Mouse (Mus musculus): ENCODE data around the gene Rps11.
A peak's percentile ranks its signal among the peaks of the same experiment; 100 is the strongest.
"Not testable (repeated sequence)": the region's sequence is repeated elsewhere in the genome, so short reads cannot be mapped to it uniquely, and the experiment has no call there.

The Rps11 gene

DNA sequence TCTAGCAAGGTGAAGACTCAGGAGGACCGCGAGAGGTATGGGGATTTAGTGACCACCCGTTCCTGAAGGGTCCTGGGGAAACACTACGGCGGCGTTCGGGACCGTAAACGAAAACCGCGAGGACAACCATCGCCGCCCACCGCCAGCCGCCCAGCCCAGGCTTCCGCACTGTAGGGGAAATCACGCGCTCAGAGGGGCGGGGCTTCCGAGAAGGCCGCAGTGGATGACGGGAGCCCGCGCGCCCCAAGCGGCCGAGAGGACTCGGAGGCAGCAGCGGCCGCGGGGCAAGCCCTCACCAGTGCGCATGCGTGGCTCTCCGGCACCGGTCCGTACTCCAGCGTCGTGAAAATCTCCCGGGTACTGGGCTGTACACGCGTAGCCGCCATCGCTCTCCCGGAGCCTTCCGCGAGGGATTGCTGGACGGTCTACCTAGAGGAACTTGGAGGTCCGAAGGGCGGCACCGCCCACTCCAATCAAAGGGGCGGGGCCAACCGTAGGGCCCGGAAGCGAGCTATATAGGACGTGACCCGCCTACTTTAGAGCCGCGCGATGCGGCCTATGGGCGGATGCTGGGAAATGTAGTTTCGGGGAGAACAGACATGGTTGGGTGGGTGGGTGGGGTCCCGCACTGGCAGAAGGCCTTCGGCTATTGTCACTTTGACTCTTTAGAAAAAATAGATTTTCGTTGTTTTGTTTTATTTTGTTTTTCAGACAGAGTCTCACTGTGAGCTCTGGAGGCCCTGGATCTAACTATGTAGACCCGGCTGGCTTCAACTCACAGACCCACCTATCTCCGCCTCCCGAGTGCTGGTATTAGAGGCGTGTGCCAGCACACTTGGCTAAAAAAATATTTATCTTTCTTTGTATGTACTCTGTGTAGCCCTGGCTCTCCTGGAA is 30.1 kb upstream of the Rps11 start, which contains the start of the genes Pih1d1 and Aldh16a1:
Gene Pih1d1 (plus strand): TSS at position 208 of the 897 bp plus-strand sequence.
Gene Aldh16a1 (minus strand): TSS at position 489 of the 897 bp plus-strand sequence.
- DNase-seq (ENCODE audit: low spot score) = peak; percentile 97

DNA sequence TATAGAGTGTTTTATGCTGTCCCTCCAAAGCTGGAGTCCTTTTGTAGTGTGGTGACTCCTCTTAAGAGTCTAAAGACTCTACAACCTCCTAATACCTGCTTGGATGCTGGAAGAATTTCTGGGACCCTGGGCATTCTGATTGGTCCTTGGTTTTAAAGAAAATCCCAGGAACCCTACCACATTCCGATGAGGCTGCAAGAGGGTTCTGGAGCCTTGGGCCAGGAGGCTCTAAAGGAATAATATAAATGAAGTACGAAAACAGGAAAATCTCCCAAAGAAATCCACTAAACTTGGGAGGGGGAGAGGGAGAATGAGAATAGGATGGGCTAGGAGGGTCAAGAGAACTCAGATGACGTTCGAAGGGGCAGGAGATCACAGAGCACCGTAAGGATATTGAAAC is 29.3 kb upstream of the Rps11 start:
- DNase-seq (ENCODE audit: low spot score) = no peak

DNA sequence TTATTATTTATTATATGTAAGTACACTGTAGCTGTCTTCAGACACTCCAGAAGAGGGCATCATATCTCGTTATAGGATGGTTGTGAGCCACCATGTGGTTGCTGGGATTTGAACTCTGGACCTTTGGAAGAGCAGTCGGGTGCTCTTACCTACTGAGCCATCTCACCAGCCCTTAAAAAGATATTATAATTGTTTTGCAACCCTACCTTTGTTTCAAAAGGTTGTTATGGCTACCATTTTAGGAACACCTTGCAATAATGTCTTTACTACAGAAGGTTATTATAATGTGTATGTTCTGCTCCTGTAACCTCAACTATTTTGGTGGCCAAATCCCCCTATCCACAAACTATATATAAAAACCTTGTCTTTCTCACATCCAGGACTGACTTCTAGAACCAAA is 28.8 kb upstream of the Rps11 start:
- not testable (repeated sequence) for DNase-seq (ENCODE audit: low spot score)

GRCm38 (mm10) chr7:45151303-45151702 is 27.1 kb upstream of the Rps11 start:
- DNase-seq (ENCODE audit: low spot score) = no peak

- no peak for DNase-seq (ENCODE audit: low spot score)
Observed at GRCm38 (mm10) chr7:45150321-45150720, 26.1 kb upstream of the Rps11 start.

DNA sequence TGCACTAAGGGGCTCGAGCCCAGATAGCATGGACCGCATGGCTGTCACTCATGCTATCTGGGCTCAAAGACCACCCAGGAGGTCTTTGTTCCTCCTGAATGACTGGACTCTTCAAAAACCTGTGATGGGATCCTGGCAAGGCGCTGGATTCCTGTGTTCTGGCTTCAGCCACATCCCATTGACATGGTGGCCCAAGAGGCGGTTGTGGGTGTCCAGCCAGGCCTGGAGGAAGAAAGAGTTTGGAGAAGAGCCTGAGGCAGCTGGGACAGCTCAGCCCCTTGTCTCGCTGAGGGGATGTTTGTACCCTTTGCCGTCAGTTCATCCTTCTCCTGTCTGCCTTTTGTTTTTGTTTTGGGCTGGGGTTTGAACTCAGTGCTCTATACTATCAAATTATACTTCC is 25.3 kb upstream of the Rps11 start:
- no peak for DNase-seq (ENCODE audit: low spot score)

- DNase-seq (ENCODE audit: low spot score) = no peak
Observed at GRCm38 (mm10) chr7:45148534-45149098, 24.4 kb upstream of the Rps11 start.

GRCm38 (mm10) chr7:45147899-45148298 is 23.7 kb upstream of the Rps11 start:
- no peak for DNase-seq (ENCODE audit: low spot score)

DNA sequence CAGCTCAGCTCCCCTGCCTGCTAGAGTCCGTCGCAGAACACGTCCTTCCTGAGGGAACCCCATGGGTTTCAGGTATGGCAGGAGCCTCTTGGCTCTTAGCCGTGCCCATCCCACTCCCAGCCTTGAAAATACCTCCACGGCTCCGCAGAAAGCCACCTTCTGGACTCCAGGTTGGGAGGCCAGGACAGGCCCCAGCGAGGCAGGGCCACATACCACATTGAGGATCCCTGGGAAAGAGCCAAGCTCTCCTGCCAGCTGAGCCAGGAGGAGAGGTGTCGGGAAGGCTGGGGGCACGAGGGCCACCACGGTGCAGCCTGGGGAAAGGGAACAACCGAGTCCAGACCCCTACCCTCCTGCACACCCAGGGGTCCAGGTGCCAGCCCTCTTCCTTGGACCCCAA is 23.0 kb upstream of the Rps11 start:
- no peak for DNase-seq (ENCODE audit: low spot score)

GRCm38 (mm10) chr7:45145460-45145859 is 21.2 kb upstream of the Rps11 start:
- no peak for DNase-seq (ENCODE audit: low spot score)

GRCm38 (mm10) chr7:45144368-45145174 is 20.3 kb upstream of the Rps11 start:
- no peak for DNase-seq (ENCODE audit: low spot score)

DNA sequence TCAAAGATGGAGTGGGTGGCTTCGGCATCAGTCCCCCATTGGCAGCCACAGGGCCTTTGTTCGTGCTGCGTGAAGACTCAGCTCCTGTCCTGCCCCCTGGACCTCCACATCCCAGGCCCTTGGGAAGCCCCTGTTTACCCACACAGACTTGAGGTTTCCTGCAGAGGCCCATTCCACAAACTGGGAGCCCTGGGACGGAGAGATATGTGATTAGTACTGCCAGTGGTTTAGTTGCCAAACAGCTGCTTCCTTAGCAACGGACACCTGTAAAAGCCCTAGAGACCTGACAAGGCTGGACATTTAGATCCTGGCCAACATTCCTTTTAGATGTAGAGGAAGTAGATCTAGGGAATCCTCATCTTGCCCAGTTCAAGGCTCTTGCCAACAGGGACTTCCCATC is 17.7 kb upstream of the Rps11 start:
- DNase-seq (ENCODE audit: low spot score) = no peak

GRCm38 (mm10) chr7:45141319-45141718 is 17.1 kb upstream of the Rps11 start:
- no peak for DNase-seq (ENCODE audit: low spot score)

DNA sequence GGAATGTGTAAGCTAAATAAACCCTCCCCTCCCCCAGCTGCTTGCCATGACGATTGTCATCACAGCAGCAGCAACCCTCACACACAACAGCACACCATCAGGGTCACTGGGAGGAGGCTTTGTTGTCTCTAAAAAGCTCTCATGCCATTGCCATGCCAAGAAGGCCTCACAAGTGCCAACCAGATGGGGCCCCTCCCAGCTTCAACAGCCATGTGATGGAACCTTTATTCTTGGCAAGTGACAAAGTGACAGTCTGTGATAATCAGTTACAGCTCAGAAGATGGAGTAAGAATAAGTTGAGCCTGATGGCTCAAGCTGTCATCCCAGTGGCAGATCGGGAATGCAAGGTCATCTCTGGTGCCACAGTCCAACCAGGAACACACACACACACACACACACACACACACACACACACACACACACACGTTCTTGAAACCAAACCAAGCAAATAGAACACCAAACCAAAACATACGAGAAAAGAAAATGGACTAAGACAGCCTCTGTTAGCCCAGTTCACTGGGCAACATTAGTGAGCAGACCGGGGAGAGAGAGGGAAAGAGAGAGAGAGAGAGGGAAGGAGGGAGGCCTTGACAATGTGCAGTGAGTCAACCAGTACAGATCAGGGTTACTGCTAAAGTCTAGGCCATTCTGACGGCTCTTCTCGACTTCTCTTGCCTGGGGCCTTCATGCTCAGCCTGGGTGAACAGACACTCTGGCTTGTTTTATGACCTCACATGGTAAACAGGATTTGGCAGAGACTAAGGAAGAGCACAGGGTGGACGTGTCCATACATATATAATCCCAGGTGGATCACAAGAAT is 15.9 kb upstream of the Rps11 start:
- no peak for DNase-seq (ENCODE audit: low spot score)

DNA sequence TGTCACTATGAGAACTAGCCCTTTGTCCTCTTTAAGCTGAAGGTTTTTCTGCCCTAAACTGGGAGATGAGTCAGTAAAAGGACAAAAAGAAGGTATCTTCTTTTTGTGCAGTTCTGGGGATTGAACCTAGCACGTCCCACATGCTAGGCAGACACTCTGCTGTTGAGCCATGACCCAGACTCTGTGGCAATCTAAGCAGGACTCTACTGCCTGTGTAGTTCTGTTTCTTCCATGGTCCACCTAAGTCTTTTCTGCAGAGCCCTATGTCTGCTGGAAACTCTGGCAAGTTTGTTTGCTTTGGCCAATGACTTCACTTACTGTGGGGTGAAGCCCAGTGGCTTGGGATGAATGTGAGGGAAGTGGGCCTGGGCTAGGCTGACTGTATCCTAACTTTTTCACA is 14.2 kb upstream of the Rps11 start:
- no peak for DNase-seq (ENCODE audit: low spot score)

- no peak for DNase-seq (ENCODE audit: low spot score)
Observed at GRCm38 (mm10) chr7:45137171-45138006, 13.2 kb upstream of the Rps11 start.

DNA sequence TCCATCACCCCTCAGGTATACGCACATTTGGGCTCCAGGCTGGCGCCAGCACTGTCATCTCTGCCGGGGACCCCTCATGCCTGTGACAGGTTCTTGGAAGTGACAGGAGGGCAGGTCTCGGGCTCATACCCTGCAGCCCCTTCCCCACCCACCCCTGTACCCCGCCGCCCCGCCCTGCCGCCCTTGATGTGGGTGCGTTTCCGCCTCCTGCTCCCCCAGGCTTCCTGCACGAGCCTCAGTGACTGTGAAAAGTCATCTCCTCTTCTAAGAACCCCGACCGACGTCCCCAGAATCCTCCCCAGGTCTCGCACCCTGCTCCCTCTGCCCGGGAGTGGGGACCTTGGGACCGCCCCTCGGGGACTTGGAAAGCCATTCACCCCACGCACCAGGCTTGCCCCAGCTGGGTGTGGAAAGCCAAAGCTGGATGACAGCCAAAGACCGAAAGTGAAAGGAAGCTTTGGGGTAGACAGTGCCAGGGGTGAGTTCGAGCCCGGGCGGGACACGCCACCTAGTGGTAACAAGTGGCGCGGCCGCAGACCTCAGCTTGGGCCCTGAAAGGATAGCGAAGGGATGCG is 11.8 kb upstream of the Rps11 start, which contains the start of the genes Gm45713 and Flt3l:
Gene Gm45713 (minus strand): TSS at position 239 of the 575 bp plus-strand sequence.
Gene Flt3l (minus strand): TSS at position 440 of the 575 bp plus-strand sequence.
- peak; percentile 92 for DNase-seq (ENCODE audit: low spot score)

GRCm38 (mm10) chr7:45135370-45135769 is 11.1 kb upstream of the Rps11 start:
- DNase-seq (ENCODE audit: low spot score) = no peak

GRCm38 (mm10) chr7:45134544-45135026 is 10.3 kb upstream of the Rps11 start:
- DNase-seq (ENCODE audit: low spot score) = peak; percentile 51

Data from T-cell, adult 2 months (primary cell).